In genomic region chr16:63658302-63658974, GRCm38 (mm10) we compare ENCODE assay signal across 14 mouse cellular contexts.
A peak's percentile ranks its signal among the peaks of the same experiment; 100 is the strongest.
DNase-seq lines count a peak whose midpoint lies in the region; ATAC-seq and TF ChIP-seq lines count a peak whose summit lies in the region.
"Had no signal": no experiment of that assay in that cellular context is flagged by ENCODE, and none has a peak within 500 bp of the region (broad histone marks: within the 10 kb centered on the region; RNA-seq: fewer than 3 reads in every experiment).

No protein-coding gene starts in this region.

- TF ChIP-seq CTCF in heart, postnatal 0 days (IDR thresholded peaks at IDR 0.05; ENCODE audit: low read depth), result no peak

- H3K4me3 ChIP-seq in heart, postnatal 0 days (ENCODE audit: low read depth, low read length), result no peak overlapping the region
- H3K4me3 ChIP-seq in forebrain, embryonic 13.5 days, result no peak overlapping the region
- no peak overlapping the region for H3K4me3 ChIP-seq in hindbrain, embryonic 15.5 days
- H3K4me3 ChIP-seq: embryonic facial prominence, embryonic 13.5 days had no signal

- 40% methylated on average over 4 of the region's 4 CpGs for WGBS in heart, postnatal 0 days
- 23% methylated on average over 4 of the region's 4 CpGs for WGBS in forebrain, embryonic 13.5 days
- 33% methylated on average over 4 of the region's 4 CpGs for WGBS in hindbrain, embryonic 15.5 days

- no peaks in the 10 kb centered on the region for H3K36me3 ChIP-seq in heart, postnatal 0 days (replicated peaks; ENCODE audit: control insufficient read depth, insufficient read depth, low read length)
- no peaks in the 10 kb centered on the region for H3K36me3 ChIP-seq in forebrain, embryonic 13.5 days (ENCODE audit: poor library complexity, severe bottlenecking)
- no peaks in the 10 kb centered on the region for H3K36me3 ChIP-seq in hindbrain, embryonic 15.5 days
- H3K36me3 ChIP-seq: embryonic facial prominence, embryonic 13.5 days had no signal

- H3K27me3 ChIP-seq in heart, postnatal 0 days (ENCODE audit: control insufficient read depth, insufficient read depth, low read length), result no peaks in the 10 kb centered on the region
- no peaks in the 10 kb centered on the region for H3K27me3 ChIP-seq in forebrain, embryonic 13.5 days
- no peaks in the 10 kb centered on the region for H3K27me3 ChIP-seq in hindbrain, embryonic 15.5 days
- H3K27me3 ChIP-seq: embryonic facial prominence, embryonic 13.5 days had no signal

- ATAC-seq in heart, postnatal 0 days (ENCODE audit: insufficient read depth, low read depth), result no peak
- peak; percentile 54 for ATAC-seq in forebrain, embryonic 13.5 days
- ATAC-seq in hindbrain, embryonic 15.5 days (ENCODE audit: low FRiP score, low read depth), result peak; percentile 63; the same call in 1 of the 2 replicates

- H3K4me1 ChIP-seq in heart, postnatal 0 days (ENCODE audit: control insufficient read depth, insufficient read depth), result 0 out of 2 replicates have a peak, but pooled peaks cover 4% of the 10 kb centered on the region
- peaks cover 10% of the 10 kb centered on the region for H3K4me1 ChIP-seq in forebrain, embryonic 13.5 days
- H3K4me1 ChIP-seq in hindbrain, embryonic 15.5 days (replicated peaks), result peaks cover 5% of the 10 kb centered on the region; the same call in 1 of the 2 replicates

- H3K4me2 ChIP-seq in heart, postnatal 0 days (ENCODE audit: low read depth, low read length), result no peak overlapping the region
- no peak overlapping the region for H3K4me2 ChIP-seq in forebrain, embryonic 13.5 days
- H3K4me2 ChIP-seq in hindbrain, embryonic 15.5 days, result no peak overlapping the region
- H3K4me2 ChIP-seq: embryonic facial prominence, embryonic 13.5 days had no signal

- H3K9me3 ChIP-seq in heart, postnatal 0 days (replicated peaks; ENCODE audit: control insufficient read depth, low read length), result no peaks in the 10 kb centered on the region
- H3K9me3 ChIP-seq in forebrain, embryonic 13.5 days (replicated peaks), result no peaks in the 10 kb centered on the region
- H3K9me3 ChIP-seq in hindbrain, embryonic 15.5 days, result no peaks in the 10 kb centered on the region
- H3K9me3 ChIP-seq: embryonic facial prominence, embryonic 13.5 days had no signal

- no peak overlapping the region for H3K27ac ChIP-seq in heart, postnatal 0 days (ENCODE audit: low read depth)
- H3K27ac ChIP-seq in forebrain, embryonic 13.5 days, result peak overlapping the region; percentile 48
- no peak overlapping the region for H3K27ac ChIP-seq in hindbrain, embryonic 15.5 days (replicated peaks)
- H3K27ac ChIP-seq: embryonic facial prominence, embryonic 13.5 days; liver, embryonic 14.5 days had no signal

- DNase-seq in heart, postnatal 0 days (ENCODE audit: low spot score), result peak; percentile 19
- DNase-seq in heart, adult 11 months, result no peak
- peak; percentile 12 for DNase-seq in brain, adult 2 months (ENCODE audit: low read depth, low spot score)
- no peak for DNase-seq in cerebellum, postnatal 25 days
- DNase-seq in testis, postnatal 10 days (ENCODE audit: low spot score), result no peak
- no peak for DNase-seq in spleen, adult 18-20 months
- DNase-seq: adrenal gland, postnatal 14 days; cerebellum, adult 11 months; kidney, adult 8-10 months; lung, postnatal 36 days had no signal

- no peak for TF ChIP-seq EP300 in heart, postnatal 0 days (IDR thresholded peaks at IDR 0.05; ENCODE audit: low read depth)

- H3K9ac ChIP-seq in heart, postnatal 0 days (replicated peaks; ENCODE audit: low read depth, low read length), result no peak overlapping the region
- H3K9ac ChIP-seq in forebrain, embryonic 13.5 days, result no peak overlapping the region
- H3K9ac ChIP-seq in hindbrain, embryonic 15.5 days, result no peak overlapping the region
- H3K9ac ChIP-seq: embryonic facial prominence, embryonic 13.5 days; liver, embryonic 14.5 days had no signal

Comparison
In these comparisons a context has a peak if more than half of its experiments do, and no peak if none do; other contexts are left out.
1. DNase-seq: peak in heart, postnatal 0 days (single experiment) and brain, adult 2 months (single experiment); none in heart, adult 11 months (single experiment), cerebellum, postnatal 25 days (0 of 2), testis, postnatal 10 days (single experiment) and spleen, adult 18-20 months (0 of 2).